Comparison of ENCODE assay signal across 13 mouse cellular contexts in genomic region chr4:129235147-129235546, GRCm38 (mm10). TPM values are rescaled to one million over a fixed set of nuclear protein-coding genes. Genes with fewer than 3 reads are reported as not detected.
DNase-seq lines count a peak whose midpoint lies in the region; ATAC-seq lines count a peak whose summit lies in the region.
"Had no signal": no experiment of that assay in that cellular context is flagged by ENCODE, and none has a peak within 500 bp of the region (broad histone marks: within the 10 kb centered on the region; RNA-seq: fewer than 3 reads in every experiment).

No protein-coding gene starts in this region.

- no peaks in the 10 kb centered on the region for H3K9me3 ChIP-seq in kidney, embryonic 16.5 days (ENCODE audit: low read length)
- no peaks in the 10 kb centered on the region for H3K9me3 ChIP-seq in intestine, embryonic 16.5 days (ENCODE audit: control insufficient read depth, low read length)
- H3K9me3 ChIP-seq: embryonic facial prominence, embryonic 12.5 days; hindbrain, embryonic 15.5 days; midbrain, embryonic 12.5 days had no signal

- no peaks in the 10 kb centered on the region for H3K27me3 ChIP-seq in kidney, embryonic 16.5 days (ENCODE audit: insufficient read depth, low read length)
- no peaks in the 10 kb centered on the region for H3K27me3 ChIP-seq in intestine, embryonic 16.5 days (replicated peaks; ENCODE audit: control insufficient read depth, insufficient read depth, low read length)
- H3K27me3 ChIP-seq: embryonic facial prominence, embryonic 12.5 days; hindbrain, embryonic 15.5 days had no signal

- 0 out of 2 replicates have a peak overlapping the region, but pooled peaks have one; percentile 5 for H3K9ac ChIP-seq in kidney, embryonic 16.5 days (replicated peaks; ENCODE audit: low read length)
- H3K9ac ChIP-seq in intestine, embryonic 16.5 days (ENCODE audit: low read depth, low read length), result peak overlapping the region; percentile 8; the same call in 1 of the 2 replicates
- H3K9ac ChIP-seq: embryonic facial prominence, embryonic 12.5 days; hindbrain, embryonic 15.5 days; midbrain, embryonic 12.5 days had no signal

- ATAC-seq in kidney, embryonic 16.5 days (ENCODE audit: low FRiP score, low TSS enrichment), result no peak
- no peak for ATAC-seq in intestine, embryonic 16.5 days
- ATAC-seq in megakaryocyte-erythroid progenitor cell, adult 5-6 weeks (replicated peaks; ENCODE audit: low FRiP score, low TSS enrichment, poor library complexity, severe bottlenecking), result peak; percentile 27
- ATAC-seq: forebrain, embryonic 14.5 days had no signal

- H3K36me3 ChIP-seq in kidney, embryonic 16.5 days (ENCODE audit: insufficient read depth, low read length), result no peaks in the 10 kb centered on the region
- H3K36me3 ChIP-seq in intestine, embryonic 16.5 days (ENCODE audit: control insufficient read depth, insufficient read depth, low read length), result no peaks in the 10 kb centered on the region
- H3K36me3 ChIP-seq: embryonic facial prominence, embryonic 12.5 days; hindbrain, embryonic 15.5 days; midbrain, embryonic 12.5 days had no signal

- peak overlapping the region; percentile 87 for H3K27ac ChIP-seq in kidney, embryonic 16.5 days (ENCODE audit: low read length)
- peak overlapping the region; percentile 90 for H3K27ac ChIP-seq in intestine, embryonic 16.5 days (ENCODE audit: low read length)
- H3K27ac ChIP-seq: embryonic facial prominence, embryonic 12.5 days; hindbrain, embryonic 15.5 days; midbrain, embryonic 12.5 days had no signal

- no peak overlapping the region for H3K4me3 ChIP-seq in kidney, embryonic 16.5 days (ENCODE audit: low read length)
- H3K4me3 ChIP-seq in intestine, embryonic 16.5 days (ENCODE audit: low read length), result no peak overlapping the region
- H3K4me3 ChIP-seq: embryonic facial prominence, embryonic 12.5 days; hindbrain, embryonic 15.5 days; midbrain, embryonic 12.5 days had no signal

- 83% methylated on average over 3 of the region's 3 CpGs for WGBS in kidney, embryonic 16.5 days
- 67% methylated on average over 3 of the region's 3 CpGs for WGBS in intestine, embryonic 16.5 days

- H3K4me1 ChIP-seq in kidney, embryonic 16.5 days (ENCODE audit: insufficient read depth, low read length), result peaks cover 79% of the 10 kb centered on the region
- H3K4me1 ChIP-seq in intestine, embryonic 16.5 days (ENCODE audit: control insufficient read depth, insufficient read depth, low read length), result peaks cover 72% of the 10 kb centered on the region

- DNase-seq in kidney, adult 11 months, result no peak
- peak; percentile 56 for DNase-seq in MEL-GATA-1-ER (ENCODE audit: extremely low read depth, low read depth)
- DNase-seq in gastrocnemius, postnatal 25 days, result no peak
- no peak for DNase-seq in layer of hippocampus, postnatal 36 days
- DNase-seq: adrenal gland, postnatal 36 days; gastrocnemius, postnatal 10 days had no signal

- H3K4me2 ChIP-seq in kidney, embryonic 16.5 days (replicated peaks; ENCODE audit: low read depth, low read length), result no peak overlapping the region
- no peak overlapping the region for H3K4me2 ChIP-seq in intestine, embryonic 16.5 days (ENCODE audit: low read depth, low read length)
- H3K4me2 ChIP-seq: embryonic facial prominence, embryonic 12.5 days; hindbrain, embryonic 15.5 days; midbrain, embryonic 12.5 days had no signal

RNA-seq across cellular contexts. Expression of gene C77080, which starts 26.1 kb away (rescaled TPM):
- polyA plus RNA-seq in kidney, embryonic 16.5 days (2015; fragmentation: Nextera tagmentation; extraction: Ambion mirVana), result 9.3 and 10.4 TPM in 2 replicates
- 6.5 and 7.5 TPM in 2 replicates for polyA plus RNA-seq in intestine, embryonic 16.5 days (2015; fragmentation: Nextera tagmentation; extraction: Ambion mirVana)
- total RNA-seq in megakaryocyte-erythroid progenitor cell, adult 5-6 weeks (2014; fragmentation: Nextera tagmentation), result 0.20 and 0.45 TPM in 2 replicates
- 0.11 TPM in 1 of 2 replicates, not detected in the other for total RNA-seq in megakaryocyte-erythroid progenitor cell, adult 5-6 weeks (2017)
- total RNA-seq in gastrocnemius, postnatal 25 days (2021), result 1 to 10 TPM; 1.3 to 2.0 TPM
- 1 to 10 TPM; 5.8 TPM for total RNA-seq in layer of hippocampus, postnatal 36 days (2021)

RNA-seq across cellular contexts. Expression of gene Yars, which starts 45.6 kb away (rescaled TPM):
- polyA plus RNA-seq in kidney, embryonic 16.5 days (2015; fragmentation: Nextera tagmentation; extraction: Ambion mirVana), result 85.0 and 89.6 TPM in 2 replicates
- 104 and 107 TPM in 2 replicates for polyA plus RNA-seq in intestine, embryonic 16.5 days (2015; fragmentation: Nextera tagmentation; extraction: Ambion mirVana)
- 54.8 and 56.6 TPM in 2 replicates for total RNA-seq in megakaryocyte-erythroid progenitor cell, adult 5-6 weeks (2014; fragmentation: Nextera tagmentation)
- 45.5 and 46.2 TPM in 2 replicates for total RNA-seq in megakaryocyte-erythroid progenitor cell, adult 5-6 weeks (2017)
- 10 to 100 TPM; 31.7 to 34.2 TPM for total RNA-seq in gastrocnemius, postnatal 25 days (2021)
- 10 to 100 TPM; 84.4 to 95.9 TPM for total RNA-seq in layer of hippocampus, postnatal 36 days (2021)

RNA-seq across cellular contexts. Expression of gene S100pbp, which starts 45.6 kb away (rescaled TPM):
- polyA plus RNA-seq in kidney, embryonic 16.5 days (2015; fragmentation: Nextera tagmentation; extraction: Ambion mirVana), result 23.2 and 25.6 TPM in 2 replicates
- 10.3 and 10.9 TPM in 2 replicates for polyA plus RNA-seq in intestine, embryonic 16.5 days (2015; fragmentation: Nextera tagmentation; extraction: Ambion mirVana)
- 33.7 and 36.6 TPM in 2 replicates for total RNA-seq in megakaryocyte-erythroid progenitor cell, adult 5-6 weeks (2014; fragmentation: Nextera tagmentation)
- total RNA-seq in megakaryocyte-erythroid progenitor cell, adult 5-6 weeks (2017), result 9.9 and 26.8 TPM in 2 replicates
- total RNA-seq in gastrocnemius, postnatal 25 days (2021), result 1 to 10 TPM; 3.5 to 4.0 TPM
- 10 to 100 TPM; 31.8 to 34.8 TPM for total RNA-seq in layer of hippocampus, postnatal 36 days (2021)

RNA-seq across cellular contexts. Expression of gene Sync, which starts 52.3 kb away (rescaled TPM):
- polyA plus RNA-seq in kidney, embryonic 16.5 days (2015; fragmentation: Nextera tagmentation; extraction: Ambion mirVana), result 1.2 and 1.3 TPM in 2 replicates
- polyA plus RNA-seq in intestine, embryonic 16.5 days (2015; fragmentation: Nextera tagmentation; extraction: Ambion mirVana), result 1.1 and 1.3 TPM in 2 replicates
- not detected in 2 replicates for total RNA-seq in megakaryocyte-erythroid progenitor cell, adult 5-6 weeks (2014; fragmentation: Nextera tagmentation)
- not detected in 2 replicates for total RNA-seq in megakaryocyte-erythroid progenitor cell, adult 5-6 weeks (2017)
- total RNA-seq in gastrocnemius, postnatal 25 days (2021), result 10 to 100 TPM; 40.2 to 44.7 TPM
- total RNA-seq in layer of hippocampus, postnatal 36 days (2021), result 1 to 10 TPM in 1 of 2 experiments, under 1 TPM in 1; 0.56 to 1.1 TPM
